ENCODE assay signal across 23 mouse cellular contexts in the genomic region with DNA sequence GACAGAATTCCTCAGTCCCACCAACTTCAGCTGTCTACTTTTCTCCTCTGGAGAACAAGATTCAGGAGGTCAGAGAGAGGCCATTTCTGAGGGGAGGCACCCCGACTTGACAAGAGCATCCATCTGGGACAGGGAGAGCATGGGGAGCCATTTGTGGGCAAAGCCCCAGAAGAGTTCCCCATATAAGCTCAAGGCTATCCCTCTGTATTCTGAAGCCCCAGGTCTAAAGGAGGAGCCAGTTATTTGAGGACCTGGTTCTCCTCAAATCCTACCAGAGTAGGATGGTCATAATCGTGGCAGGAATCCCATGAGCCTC. TPM values are rescaled to one million over a fixed set of nuclear protein-coding genes. Genes with fewer than 3 reads are reported as not detected.
DNase-seq lines count a peak whose midpoint lies in the region; ATAC-seq and TF ChIP-seq lines count a peak whose summit lies in the region.
"Had no signal": no experiment of that assay in that cellular context is flagged by ENCODE, and none has a peak within 500 bp of the region (broad histone marks: within the 10 kb centered on the region; RNA-seq: fewer than 3 reads in every experiment).

No protein-coding gene starts in this region.

- ATAC-seq in heart, postnatal 0 days (ENCODE audit: insufficient read depth, low read depth): 0 out of 2 replicates have a peak, but pooled peaks have one; percentile 11
- ATAC-seq: CD4-positive, CD25-positive, alpha-beta regulatory T cell, adult 4 months; forebrain, embryonic 15.5 days; hindbrain, embryonic 16.5 days; intestine, embryonic 15.5 days had no signal

- no peak overlapping the region for H3ac ChIP-seq in myocyte (ENCODE audit: control insufficient read depth, insufficient read length)

- no peaks in the 10 kb centered on the region for H3K27me3 ChIP-seq in heart, adult 2 months (ENCODE audit: control insufficient read depth, insufficient read depth, low read length)
- H3K27me3 ChIP-seq in heart, postnatal 0 days (ENCODE audit: control insufficient read depth, insufficient read depth, low read length): no peaks in the 10 kb centered on the region
- H3K27me3 ChIP-seq in myocyte (ENCODE audit: control insufficient read depth, insufficient read depth, insufficient read length): no peaks in the 10 kb centered on the region
- H3K27me3 ChIP-seq: embryonic facial prominence, embryonic 13.5 days; forebrain, embryonic 12.5 days; forebrain, embryonic 15.5 days; heart, embryonic 12.5 days; hindbrain, embryonic 13.5 days; intestine, embryonic 15.5 days had no signal

- no peaks in the 10 kb centered on the region for H3K79me2 ChIP-seq in heart, adult 2 months (replicated peaks; ENCODE audit: control insufficient read depth, insufficient read depth, low read length)
- H3K79me2 ChIP-seq in myocyte (ENCODE audit: control insufficient read depth, insufficient read depth): no peaks in the 10 kb centered on the region

- H3K9ac ChIP-seq in heart, adult 2 months (ENCODE audit: low read depth, low read length): no peak overlapping the region
- no peak overlapping the region for H3K9ac ChIP-seq in heart, postnatal 0 days (replicated peaks; ENCODE audit: low read depth, low read length)
- H3K9ac ChIP-seq: embryonic facial prominence, embryonic 13.5 days; forebrain, embryonic 12.5 days; forebrain, embryonic 15.5 days; heart, embryonic 12.5 days; hindbrain, embryonic 13.5 days; intestine, embryonic 15.5 days had no signal

- H3K4me3 ChIP-seq in heart, adult 2 months: no peak overlapping the region
- no peak overlapping the region for H3K4me3 ChIP-seq in heart, postnatal 0 days (ENCODE audit: low read depth, low read length)
- H3K4me3 ChIP-seq in brown adipose tissue, adult 24 weeks (ENCODE audit: insufficient read depth, low read depth, low read length): no peak overlapping the region
- no peak overlapping the region for H3K4me3 ChIP-seq in myocyte
- H3K4me3 ChIP-seq: embryonic facial prominence, embryonic 10.5 days; embryonic facial prominence, embryonic 13.5 days; erythroblast, embryonic 14.5 days; forebrain, embryonic 12.5 days; forebrain, embryonic 15.5 days; heart, embryonic 12.5 days; hindbrain, embryonic 10.5 days; hindbrain, embryonic 13.5 days; intestine, embryonic 15.5 days had no signal

- H3K4me2 ChIP-seq in heart, postnatal 0 days (ENCODE audit: low read depth, low read length): no peak overlapping the region
- H3K4me2 ChIP-seq in myocyte (ENCODE audit: low read depth): peak overlapping the region; percentile 58
- H3K4me2 ChIP-seq: embryonic facial prominence, embryonic 13.5 days; forebrain, embryonic 12.5 days; forebrain, embryonic 15.5 days; heart, embryonic 12.5 days; hindbrain, embryonic 13.5 days; intestine, embryonic 15.5 days had no signal

- intact Hi-C loops in heart, adult 2 months (cut with DNase I): no loop called here
- intact Hi-C loops in heart, postnatal 25 days (cut with DNase I): no loop called here

- no peaks in the 10 kb centered on the region for H3K4me1 ChIP-seq in heart, adult 2 months (ENCODE audit: control insufficient read depth, insufficient read depth, low read length)
- no peaks in the 10 kb centered on the region for H3K4me1 ChIP-seq in heart, postnatal 0 days (ENCODE audit: control insufficient read depth, insufficient read depth)
- peaks cover 5% of the 10 kb centered on the region; the same call in 1 of the 2 replicates for H3K4me1 ChIP-seq in brown adipose tissue, adult 24 weeks (ENCODE audit: control insufficient read depth, insufficient read depth, insufficient read length, low read length)
- H3K4me1 ChIP-seq: embryonic facial prominence, embryonic 13.5 days; hindbrain, embryonic 13.5 days had no signal

- no peak for TF ChIP-seq CTCF in heart, adult 2 months (IDR thresholded peaks at IDR 0.05)
- TF ChIP-seq CTCF in heart, postnatal 0 days (IDR thresholded peaks at IDR 0.05; ENCODE audit: low read depth): no peak

- no peaks in the 10 kb centered on the region for H3K9me3 ChIP-seq in heart, postnatal 0 days (replicated peaks; ENCODE audit: control insufficient read depth, low read length)
- H3K9me3 ChIP-seq: embryonic facial prominence, embryonic 10.5 days; forebrain, embryonic 15.5 days; hindbrain, embryonic 10.5 days; hindbrain, embryonic 13.5 days; intestine, embryonic 15.5 days had no signal

- H3K27ac ChIP-seq in heart, adult 2 months: 0 out of 2 replicates have a peak overlapping the region, but pooled peaks have one; percentile 3
- no peak overlapping the region for H3K27ac ChIP-seq in heart, postnatal 0 days (ENCODE audit: low read depth)
- H3K27ac ChIP-seq in brown adipose tissue, adult 24 weeks (replicated peaks; ENCODE audit: low read depth, low read length): peak overlapping the region; percentile 59
- H3K27ac ChIP-seq: embryonic facial prominence, embryonic 10.5 days; embryonic facial prominence, embryonic 13.5 days; forebrain, embryonic 12.5 days; forebrain, embryonic 15.5 days; hindbrain, embryonic 10.5 days; hindbrain, embryonic 13.5 days; intestine, embryonic 15.5 days had no signal

- TF ChIP-seq EP300 in heart, adult 2 months (IDR thresholded peaks at IDR 0.05; ENCODE audit: insufficient read depth, low read depth, low read length): no peak
- TF ChIP-seq EP300 in heart, postnatal 0 days (IDR thresholded peaks at IDR 0.05; ENCODE audit: low read depth): no peak

- DNase-seq in heart, adult 2 months: no peak
- no peak for DNase-seq in heart, postnatal 25 days (ENCODE audit: low spot score)
- DNase-seq in heart, postnatal 0 days (ENCODE audit: low spot score): no peak
- DNase-seq in heart, adult 18-20 months: no peak
- DNase-seq: cerebellum, adult 11-12 months; cerebellum, adult 8-10 months; cerebellum, postnatal 10 days; cerebellum, postnatal 36 days; gastrocnemius, postnatal 14 days had no signal

- no peak for TF ChIP-seq POLR2A in heart, adult 2 months (IDR thresholded peaks at IDR 0.05; ENCODE audit: insufficient read depth, low read depth, low read length)
- no peak for TF ChIP-seq POLR2A in myocyte (IDR thresholded peaks at IDR 0.05; ENCODE audit: insufficient read length, low read depth)

- no peaks in the 10 kb centered on the region for H3K36me3 ChIP-seq in heart, adult 2 months (ENCODE audit: control insufficient read depth, insufficient read depth, low read length)
- no peaks in the 10 kb centered on the region for H3K36me3 ChIP-seq in heart, postnatal 0 days (replicated peaks; ENCODE audit: control insufficient read depth, insufficient read depth, low read length)
- no peaks in the 10 kb centered on the region for H3K36me3 ChIP-seq in myocyte (ENCODE audit: control insufficient read depth, insufficient read depth)
- H3K36me3 ChIP-seq: embryonic facial prominence, embryonic 10.5 days; forebrain, embryonic 12.5 days; forebrain, embryonic 15.5 days; heart, embryonic 12.5 days; hindbrain, embryonic 10.5 days; intestine, embryonic 15.5 days had no signal

- 45% methylated on average over 2 of the region's 2 CpGs for WGBS in heart, adult 2 months
- 60% methylated on average over 2 of the region's 2 CpGs for whole genome bisulfite sequencing in heart, postnatal 0 days

TF ChIP-seq in myocyte, 11 proteins besides CTCF, POLR2A, EP300 and RAD21:
- no peak for TF ChIP-seq REST (IDR thresholded peaks at IDR 0.05; ENCODE audit: insufficient read depth, insufficient read length)
- no peak for TF ChIP-seq MYOG (IDR thresholded peaks at IDR 0.05; ENCODE audit: control insufficient read depth in 1 of 3, insufficient read depth in 1 of 3, insufficient read length in 2 of 3, low read depth in 2 of 3)
- no peak for TF ChIP-seq SRF (IDR thresholded peaks at IDR 0.05; ENCODE audit: control insufficient read depth, insufficient read length, low read depth)
- TF ChIP-seq TCF3 (IDR thresholded peaks at IDR 0.05; ENCODE audit: insufficient read length, low read depth): no peak
- TF ChIP-seq POLR2AphosphoS2 (IDR thresholded peaks at IDR 0.05; ENCODE audit: insufficient read length, low read depth): no peak
- no peak for TF ChIP-seq E2F4 (IDR thresholded peaks at IDR 0.05; ENCODE audit: insufficient read depth)
- TF ChIP-seq CEBPB (IDR thresholded peaks at IDR 0.05; ENCODE audit: insufficient read depth, poor library complexity, severe bottlenecking): no peak
- TF ChIP-seq USF1 (IDR thresholded peaks at IDR 0.05; ENCODE audit: low read depth): no peak
- TF ChIP-seq TCF12 (IDR thresholded peaks at IDR 0.05; ENCODE audit: insufficient read depth, poor library complexity, severe bottlenecking): no peak
- TF ChIP-seq MAX (IDR thresholded peaks at IDR 0.05; ENCODE audit: low read depth): no peak
- no peak for TF ChIP-seq MYOD1 (IDR thresholded peaks at IDR 0.05; ENCODE audit: control insufficient read depth in 1 of 3, insufficient read length in 2 of 3, low read depth in 2 of 3)

RNA-seq across cellular contexts. Expression of a gene that starts 30.9 kb away (rescaled TPM):
- total RNA-seq in heart, adult 2 months (2021): 1 to 10 TPM; 1.4 to 1.5 TPM
- polyA plus RNA-seq in heart, adult 2 months (2012; rRNA removed): 2.0 and 2.8 TPM in 2 replicates
- total RNA-seq in heart, postnatal 25 days (2021): 1 to 10 TPM; 1.7 to 2.5 TPM
- 2.3 TPM in 2 replicates for total RNA-seq in heart, postnatal 0 days (2014; rRNA removed; ENCODE audit: low replicate concordance)
- 3.9 and 4.4 TPM in 2 replicates for polyA plus RNA-seq in heart, postnatal 0 days (2015; fragmentation: Nextera tagmentation; extraction: Ambion mirVana)
- 1 to 10 TPM; 1.5 to 2.0 TPM for total RNA-seq in heart, adult 18-20 months (2021)
- polyA plus RNA-seq in brown adipose tissue, adult 24 weeks (2012; ENCODE audit: insufficient read depth, insufficient read length, missing spikeins): 1.0 and 2.3 TPM in 2 replicates
- polyA plus RNA-seq in myocyte (2012; fragmentation: generic; extraction: Trizol): 1.3 TPM
- total RNA-seq: MEL had no signal

RNA-seq across cellular contexts. Expression of a gene that starts 31.1 kb away (rescaled TPM):
- 10 to 100 TPM; 16.1 to 16.7 TPM for total RNA-seq in heart, adult 2 months (2021)
- polyA plus RNA-seq in heart, adult 2 months (2012; rRNA removed): 12.1 and 12.2 TPM in 2 replicates
- 10 to 100 TPM; 14.5 to 21.9 TPM for total RNA-seq in heart, postnatal 25 days (2021)
- total RNA-seq in heart, postnatal 0 days (2014; rRNA removed; ENCODE audit: low replicate concordance): 23.0 and 38.1 TPM in 2 replicates
- 2.3 and 2.8 TPM in 2 replicates for polyA plus RNA-seq in heart, postnatal 0 days (2015; fragmentation: Nextera tagmentation; extraction: Ambion mirVana)
- total RNA-seq in heart, adult 18-20 months (2021): 10 to 100 TPM; 13.5 to 19.7 TPM
- polyA plus RNA-seq in brown adipose tissue, adult 24 weeks (2012; ENCODE audit: insufficient read depth, insufficient read length, missing spikeins): 7.9 and 8.2 TPM in 2 replicates
- 26.3 TPM for polyA plus RNA-seq in myocyte (2012; fragmentation: generic; extraction: Trizol)
